Mouse (Mus musculus): ENCODE data around the gene Gsn.
A peak's percentile ranks its signal among the peaks of the same experiment; 100 is the strongest.

Gene Gsn

DNA sequence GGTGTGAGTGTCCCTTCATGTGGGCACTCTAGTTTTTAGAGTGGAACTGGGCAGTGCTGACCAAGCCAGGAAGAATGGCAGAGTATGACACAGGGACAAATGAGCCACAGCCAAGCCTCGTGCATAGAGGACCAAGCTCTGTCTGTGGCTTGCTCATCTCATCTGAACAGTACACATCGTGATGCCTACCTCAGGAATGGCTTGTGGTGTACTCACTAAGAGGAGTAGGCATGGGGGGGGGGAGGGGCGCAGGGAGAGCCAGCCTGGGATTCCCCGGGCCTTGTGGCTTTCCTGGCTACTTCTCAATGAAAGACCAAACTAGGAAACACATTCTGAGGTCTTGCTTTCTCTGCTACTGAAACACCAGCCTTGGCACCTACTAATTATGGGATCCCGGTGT lies 1.2 kb upstream of the Gsn start:
- no peak for DNase-seq (ENCODE audit: low spot score)

DNA sequence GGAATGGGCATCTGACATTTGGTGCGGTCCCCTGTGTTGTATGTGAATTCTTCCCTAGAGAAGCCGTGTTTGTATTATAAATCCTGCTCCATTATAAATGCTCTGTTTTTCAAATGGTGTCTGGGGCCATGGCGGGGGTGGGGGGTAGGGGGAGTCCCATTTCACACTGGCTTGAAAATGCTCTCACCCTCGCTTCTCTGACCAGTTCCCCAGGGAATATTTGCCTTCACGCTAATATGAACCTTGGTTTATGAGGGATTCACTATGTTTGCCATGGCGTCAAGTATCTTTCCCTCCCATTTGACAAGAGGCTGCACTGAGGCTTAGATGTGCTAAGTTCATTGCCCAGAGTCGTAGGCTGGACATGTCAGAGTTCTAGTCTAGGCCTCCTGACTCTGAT lies 718 bp upstream of the Gsn start:
- DNase-seq (ENCODE audit: low spot score), result no peak

DNA sequence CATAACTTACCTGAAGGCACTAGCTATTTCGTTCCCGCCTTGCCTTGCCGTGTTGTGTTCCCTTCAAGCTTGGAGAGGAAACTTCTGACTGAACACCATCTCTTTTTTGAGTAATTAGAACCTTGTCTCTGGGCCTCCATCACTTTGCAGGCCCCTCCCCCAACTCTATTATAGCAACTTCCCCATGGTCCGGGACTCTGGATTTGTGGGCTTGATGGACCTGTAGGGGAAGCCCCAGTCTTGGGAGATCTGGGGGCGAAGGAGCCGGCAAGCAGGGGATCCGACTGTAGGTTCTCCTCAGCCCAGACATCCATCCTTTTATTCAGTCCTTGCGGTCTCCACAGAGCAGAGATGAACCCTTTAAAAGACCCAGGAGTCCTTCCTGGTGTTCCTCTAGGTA lies 752 bp downstream of the Gsn start:
- no peak for DNase-seq (ENCODE audit: low spot score)

DNA sequence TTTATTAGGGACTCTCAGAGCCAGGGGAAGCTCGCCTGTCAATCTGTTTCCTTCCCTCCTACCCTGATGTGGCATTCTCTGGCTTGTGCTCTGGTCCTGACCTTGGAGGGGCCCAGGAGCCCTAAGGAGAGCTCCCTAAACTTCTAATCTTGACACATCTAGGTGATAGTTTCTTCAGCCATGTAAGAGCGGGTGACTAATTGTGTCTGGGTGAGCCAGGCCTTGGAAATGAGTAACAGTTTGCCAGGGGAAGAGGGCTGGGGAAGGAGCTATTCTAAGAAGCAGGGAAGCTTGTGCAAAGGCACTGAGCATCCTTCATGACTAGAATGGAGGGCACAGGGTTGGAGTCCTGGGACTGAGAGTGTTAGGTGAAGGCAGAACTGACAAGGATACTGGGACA lies 1.7 kb downstream of the Gsn start:
- no peak for DNase-seq (ENCODE audit: low spot score)

DNA sequence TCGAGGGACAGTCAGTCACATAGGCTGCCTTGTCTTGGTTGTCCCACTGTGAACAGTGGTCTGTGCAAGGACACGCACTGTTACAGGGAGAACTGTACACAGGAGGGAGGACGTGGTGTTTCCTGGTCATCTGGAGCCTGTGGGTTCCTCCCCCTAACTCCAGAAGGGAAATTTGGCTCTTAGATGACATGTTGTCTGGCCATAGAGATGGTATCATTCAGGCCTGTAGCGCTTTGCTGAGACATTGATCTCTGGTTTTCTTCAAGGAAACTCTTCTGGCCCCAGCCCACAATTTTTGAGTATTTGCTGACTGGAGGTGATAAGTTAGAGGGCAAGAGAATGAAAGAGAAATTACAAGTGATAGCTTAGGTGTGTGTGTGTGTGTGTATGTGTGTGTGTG lies 2.4 kb downstream of the Gsn start:
- DNase-seq (ENCODE audit: low spot score), result no peak

DNA sequence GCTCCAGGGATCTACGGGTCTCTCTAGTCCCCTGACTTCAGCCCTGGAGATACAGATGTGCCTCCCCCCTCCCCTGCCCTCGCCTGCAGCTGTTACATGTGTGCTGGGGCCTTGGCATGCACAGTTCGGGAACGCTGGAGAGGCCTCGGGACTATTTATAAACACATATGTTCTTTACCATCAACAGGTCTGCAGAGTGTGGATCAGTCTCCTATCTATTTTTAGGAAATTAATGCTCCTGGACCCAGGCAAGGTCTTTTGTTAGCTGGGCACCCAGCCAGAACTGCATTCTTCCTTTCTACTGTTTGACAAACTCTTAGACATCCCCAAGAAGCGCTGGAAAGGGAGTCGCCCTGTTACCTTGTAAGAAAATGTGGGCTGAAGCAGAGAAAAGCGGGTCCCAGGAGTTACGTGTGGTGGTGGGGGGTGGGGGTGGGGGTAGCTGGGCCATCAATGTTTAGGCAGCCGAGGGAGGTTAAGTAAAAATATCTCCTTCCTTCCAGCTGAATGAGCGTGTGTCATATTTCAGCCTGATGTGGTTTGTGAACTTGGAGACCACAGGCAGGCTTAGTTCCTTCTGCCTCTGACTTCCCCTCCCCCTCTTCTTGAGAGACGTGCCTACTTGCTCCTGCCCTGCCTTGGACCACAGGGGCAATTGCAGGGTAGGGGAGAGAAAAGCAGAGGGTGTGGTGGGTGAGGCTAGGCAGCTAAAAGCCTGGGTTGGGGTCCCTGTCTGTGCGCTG lies 3.3 kb downstream of the Gsn start:
- DNase-seq (ENCODE audit: low spot score), result no peak

DNA sequence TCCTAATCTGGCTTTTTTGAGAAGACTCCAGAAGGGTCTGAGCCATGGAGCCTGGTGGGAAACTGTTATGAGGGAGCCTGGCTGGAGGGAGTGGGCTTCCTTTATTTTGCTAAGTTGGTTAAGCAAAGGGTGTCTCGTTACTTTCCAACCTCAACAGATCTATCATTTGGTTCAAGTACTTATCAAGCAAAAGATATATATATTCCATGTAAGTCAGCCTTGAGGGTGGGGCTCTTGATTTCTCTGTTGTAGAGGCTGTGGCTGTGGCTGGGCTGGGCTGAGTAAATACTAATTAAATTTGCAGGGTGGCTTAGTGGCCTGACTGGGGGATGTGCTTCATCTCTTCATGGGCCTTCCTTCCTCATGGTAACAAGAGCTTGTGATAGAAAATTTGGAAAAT lies 4.1 kb downstream of the Gsn start:
- DNase-seq (ENCODE audit: low spot score), result no peak

DNA sequence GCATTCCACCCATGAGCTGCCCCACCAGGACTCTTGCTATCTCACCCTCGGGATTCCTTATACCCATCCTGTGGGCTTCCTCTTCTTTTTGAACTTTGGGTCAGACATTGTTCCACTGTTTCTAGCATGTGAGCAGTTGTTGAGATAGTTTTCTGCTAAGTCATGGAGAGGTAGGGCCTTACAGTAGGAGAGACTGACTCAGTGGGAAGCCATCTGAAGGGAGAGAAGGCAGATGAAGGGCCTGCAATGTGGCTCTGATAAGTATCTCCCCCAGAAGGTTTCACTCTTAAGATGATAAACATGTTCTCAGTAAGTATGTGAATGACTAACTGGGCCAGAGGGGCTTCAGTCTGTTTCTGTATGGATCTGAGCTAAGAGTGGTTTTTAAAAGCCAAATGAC lies 7.9 kb downstream of the Gsn start:
- DNase-seq (ENCODE audit: low spot score), result no peak

DNA sequence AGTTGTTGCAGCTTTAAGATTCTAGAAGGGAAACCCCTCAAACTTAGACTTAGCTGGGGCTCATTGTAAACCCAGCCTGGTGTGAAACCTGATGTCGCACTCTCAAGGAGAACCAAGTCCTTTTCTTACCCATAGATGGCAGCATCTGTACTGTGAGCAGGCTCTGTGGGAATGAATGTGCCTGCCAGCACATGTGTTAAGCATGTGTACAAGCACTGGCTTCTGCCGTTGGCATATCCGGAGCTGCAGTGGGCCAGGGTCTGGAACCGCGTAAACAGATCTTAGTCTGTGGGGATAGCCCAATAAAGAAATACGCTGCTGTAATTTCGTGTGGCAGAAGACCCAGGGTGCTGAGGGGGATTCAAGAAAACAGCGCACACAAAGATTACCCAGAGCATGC lies 9.1 kb downstream of the Gsn start:
- DNase-seq (ENCODE audit: low spot score), result no peak

DNA sequence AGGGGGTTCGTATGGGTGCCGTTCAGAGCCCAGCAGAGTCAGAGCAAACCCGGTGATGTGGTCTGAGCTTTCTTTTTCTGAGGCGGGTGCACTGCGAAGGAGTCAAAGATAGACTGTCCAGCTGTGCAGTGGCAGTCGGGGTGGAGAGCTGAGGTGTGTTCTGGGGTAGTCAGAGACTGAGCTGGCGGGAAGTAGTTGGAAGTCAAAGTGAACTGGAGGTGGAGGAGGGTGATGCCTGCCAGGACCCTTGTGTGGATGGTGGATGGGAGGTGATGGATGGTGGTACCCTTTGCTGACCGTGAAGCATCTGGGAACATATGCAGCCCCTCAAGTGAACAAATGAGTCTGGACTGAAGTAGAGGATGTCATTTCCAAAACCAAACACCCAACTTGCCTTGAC lies 9.6 kb downstream of the Gsn start:
- no peak for DNase-seq (ENCODE audit: low spot score)

DNA sequence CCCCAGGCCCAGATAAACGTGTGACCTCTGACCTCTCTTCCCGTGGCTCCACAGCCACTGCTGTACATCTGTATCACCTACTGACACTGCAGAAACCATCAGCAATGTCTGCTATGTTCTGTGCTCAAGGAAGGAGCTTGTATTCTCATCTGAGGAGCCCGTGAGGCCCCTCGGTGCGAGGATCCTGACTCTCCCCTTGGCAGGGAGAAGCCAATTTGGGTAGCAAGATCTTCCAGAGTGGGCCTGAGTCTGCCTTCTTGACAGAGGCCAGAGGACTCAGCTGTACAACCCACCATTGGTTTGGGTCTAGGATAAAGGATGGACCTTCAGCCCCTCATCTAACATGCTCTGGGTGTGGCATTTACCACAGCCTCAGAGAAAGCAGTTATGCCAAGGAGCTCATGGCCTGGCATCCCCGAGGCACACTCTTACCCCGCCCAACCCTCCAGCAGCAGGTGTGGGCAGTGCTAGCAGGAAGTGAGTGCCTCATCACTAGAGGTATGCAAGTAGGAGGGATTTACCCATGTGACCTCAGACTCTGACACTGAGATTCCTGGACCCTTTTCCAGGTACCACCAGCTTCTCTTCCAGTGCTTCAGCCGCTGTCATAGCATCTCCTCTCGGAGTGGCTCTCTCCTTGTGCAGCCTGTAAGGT lies 10.2 kb downstream of the Gsn start:
- no peak for DNase-seq (ENCODE audit: low spot score)

DNA sequence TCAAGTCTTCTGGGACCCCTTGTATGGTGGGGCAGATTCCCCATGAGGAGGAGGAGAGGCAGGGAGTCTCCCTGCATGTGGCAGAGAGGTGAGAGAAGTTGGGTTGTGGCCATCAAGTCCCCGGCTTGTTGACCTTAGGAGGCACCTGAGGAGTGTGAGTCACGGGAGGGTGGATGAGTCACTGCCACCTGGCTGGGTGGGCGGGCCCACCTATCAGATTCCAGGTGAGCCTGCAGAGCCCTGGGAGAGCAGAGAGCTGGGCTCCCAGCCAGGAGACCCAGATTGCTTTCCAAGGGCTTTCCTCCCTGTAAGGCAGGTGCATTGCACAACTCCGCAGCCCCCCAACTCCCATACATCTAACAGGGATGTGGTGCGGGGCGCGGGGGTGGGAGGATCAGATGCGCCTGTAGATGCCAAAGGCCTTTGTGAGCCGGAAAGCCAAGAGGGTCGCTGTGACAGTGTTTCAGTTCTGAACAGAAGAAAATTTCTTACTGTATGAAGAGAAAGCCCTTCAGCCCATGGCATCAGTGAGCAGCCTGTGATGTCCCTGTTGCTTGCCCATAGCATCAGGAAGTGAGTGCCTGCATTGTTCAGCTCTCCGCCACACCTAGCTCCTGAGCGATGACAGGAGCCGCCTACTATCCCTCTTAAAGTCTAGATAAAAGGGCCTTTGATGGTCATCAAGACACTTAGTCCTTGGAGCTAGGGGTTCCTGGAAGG lies 11.1 kb downstream of the Gsn start:
- no peak for DNase-seq (ENCODE audit: low spot score)

DNA sequence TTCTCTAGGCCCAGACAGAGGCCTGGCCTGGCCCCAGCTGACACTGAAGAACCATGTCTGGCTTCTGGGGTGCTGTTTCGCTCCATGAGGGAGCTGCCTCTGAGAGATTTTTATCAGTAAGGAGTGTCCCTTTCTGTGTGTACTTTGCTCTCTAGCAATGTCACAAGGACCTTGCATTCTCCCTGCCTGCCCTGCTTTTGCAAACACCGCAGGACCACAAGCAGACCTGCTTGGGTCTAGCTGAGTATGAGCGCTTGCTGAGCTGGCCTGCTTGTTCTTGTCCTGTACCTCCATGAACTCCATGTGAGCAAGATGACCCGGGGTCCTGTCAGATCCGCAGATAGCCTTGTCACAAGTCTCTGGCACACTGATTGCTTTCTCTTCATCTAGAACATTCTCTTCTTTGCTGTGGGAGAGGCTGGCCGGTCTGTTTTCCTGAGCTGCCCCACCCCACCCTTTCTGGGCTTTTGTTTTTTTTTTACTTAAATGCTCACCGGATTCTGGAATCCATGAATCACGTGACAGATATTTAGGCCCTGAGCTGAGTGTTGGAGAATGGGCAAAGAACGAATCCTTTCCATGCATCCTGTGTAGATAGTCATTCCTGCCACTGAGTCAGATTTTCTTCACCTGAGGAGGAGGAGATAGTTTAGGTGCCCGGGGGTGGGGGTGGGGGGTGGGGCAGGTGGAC lies 11.8 kb downstream of the Gsn start:
- DNase-seq (ENCODE audit: low spot score), result no peak

DNA sequence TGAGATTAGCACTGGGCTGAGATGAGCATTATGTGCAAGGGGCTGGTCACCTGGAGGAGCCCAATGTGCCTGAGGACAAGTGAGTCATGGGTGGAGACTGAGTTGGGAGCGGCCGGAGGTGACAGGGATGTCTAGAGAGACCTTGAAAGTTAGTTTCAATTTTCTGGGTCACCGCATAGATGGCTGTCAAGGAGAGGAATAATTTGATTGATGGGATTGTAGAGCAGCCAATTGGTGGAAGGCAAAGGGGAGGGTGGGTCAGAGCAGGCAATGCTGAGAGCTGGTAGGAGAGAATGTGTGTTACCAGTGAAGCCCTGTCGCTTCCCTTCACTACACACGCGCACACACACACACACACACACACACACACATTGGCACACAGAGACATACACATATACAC lies 13.0 kb downstream of the Gsn start:
- DNase-seq (ENCODE audit: low spot score), result no peak

DNA sequence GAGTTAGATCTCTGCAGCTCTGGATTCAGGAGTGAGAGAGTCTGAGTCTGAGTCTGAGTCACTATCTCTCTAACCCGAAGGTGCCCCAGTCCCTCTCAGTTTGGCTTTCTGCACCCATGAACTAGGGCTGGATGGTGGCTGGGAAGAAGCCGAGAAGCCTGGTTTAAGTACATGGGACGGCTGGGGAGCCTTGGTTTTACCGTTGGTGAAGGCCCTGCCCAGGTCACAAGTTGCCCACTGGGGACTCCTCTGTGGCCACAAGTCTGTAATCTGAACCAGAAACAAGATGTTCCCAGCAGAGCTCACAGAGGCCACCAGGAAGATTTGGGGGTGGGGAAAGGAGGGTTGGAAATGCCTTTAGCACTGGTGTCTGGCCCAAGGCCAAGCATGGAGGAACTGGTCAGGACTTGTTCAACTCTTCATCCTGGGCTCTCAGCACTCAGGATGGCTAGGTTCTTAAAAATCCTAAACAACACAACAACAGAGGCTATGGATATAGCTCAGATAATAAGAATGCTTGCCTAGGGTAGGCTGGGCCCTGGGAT lies 13.6 kb downstream of the Gsn start:
- no peak for DNase-seq (ENCODE audit: low spot score)

DNA sequence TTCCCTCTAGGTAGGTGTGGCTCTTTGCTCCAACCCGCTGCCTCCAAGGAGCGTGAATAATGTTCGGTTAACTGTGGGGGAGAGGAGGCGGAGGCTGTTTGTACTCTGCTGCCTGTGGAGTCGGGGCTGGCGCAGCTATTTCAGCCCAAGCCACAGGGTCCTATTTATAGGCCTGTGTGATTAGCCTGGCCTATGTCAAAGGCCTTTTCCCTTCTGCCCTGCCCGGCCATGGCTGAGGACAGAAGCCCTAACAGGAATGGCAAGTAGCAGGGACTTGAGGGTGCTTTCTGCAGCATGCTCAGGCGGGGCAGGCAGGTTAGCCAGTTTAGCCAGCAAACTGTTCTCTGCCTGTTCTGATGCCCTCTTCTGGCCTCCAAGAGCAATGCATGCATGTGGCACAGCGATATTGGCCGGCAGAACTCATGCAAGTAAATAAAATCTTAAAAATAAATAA lies 14.4 kb downstream of the Gsn start:
- DNase-seq (ENCODE audit: low spot score), result no peak

DNA sequence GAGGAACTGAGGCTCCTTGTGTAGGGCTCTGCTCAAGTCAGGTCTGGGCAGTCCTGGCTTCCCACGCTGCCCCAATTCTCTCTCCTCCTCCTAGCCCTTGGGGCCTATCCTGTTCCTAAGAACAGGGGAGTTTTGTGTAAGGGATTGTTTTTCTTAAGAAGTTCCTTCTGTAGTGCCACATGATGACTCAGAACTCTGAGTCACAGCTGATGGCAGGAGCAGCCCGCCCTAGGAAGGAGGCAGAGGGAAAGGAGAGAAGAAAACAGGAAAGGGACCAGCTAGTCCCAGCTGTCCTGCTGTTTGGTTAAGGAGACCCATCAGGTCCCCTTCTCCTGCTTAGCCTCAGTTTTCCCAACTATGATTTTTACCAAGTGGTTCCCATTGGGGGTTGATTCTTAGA lies 15.6 kb downstream of the Gsn start:
- no peak for DNase-seq (ENCODE audit: low spot score)

DNA sequence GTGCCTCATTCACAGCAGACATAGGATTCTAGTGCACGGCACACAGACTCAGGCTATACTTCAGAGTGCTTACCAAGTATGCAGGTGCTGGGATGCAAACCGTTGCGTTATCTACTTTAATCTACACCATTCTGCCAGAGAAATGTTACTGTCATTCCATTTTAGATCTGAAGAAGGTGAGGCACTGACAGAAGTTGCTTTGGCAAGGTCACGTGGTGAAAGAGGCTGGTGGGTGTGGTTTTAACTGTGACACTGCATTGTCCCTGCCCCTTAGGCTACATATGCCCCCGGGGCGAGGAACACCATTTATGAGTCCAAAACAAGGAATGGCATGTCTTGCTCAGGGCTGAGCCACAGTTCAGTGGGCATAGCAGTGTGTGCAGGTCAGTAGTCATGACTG lies 16.7 kb downstream of the Gsn start:
- no peak for DNase-seq (ENCODE audit: low spot score)

DNA sequence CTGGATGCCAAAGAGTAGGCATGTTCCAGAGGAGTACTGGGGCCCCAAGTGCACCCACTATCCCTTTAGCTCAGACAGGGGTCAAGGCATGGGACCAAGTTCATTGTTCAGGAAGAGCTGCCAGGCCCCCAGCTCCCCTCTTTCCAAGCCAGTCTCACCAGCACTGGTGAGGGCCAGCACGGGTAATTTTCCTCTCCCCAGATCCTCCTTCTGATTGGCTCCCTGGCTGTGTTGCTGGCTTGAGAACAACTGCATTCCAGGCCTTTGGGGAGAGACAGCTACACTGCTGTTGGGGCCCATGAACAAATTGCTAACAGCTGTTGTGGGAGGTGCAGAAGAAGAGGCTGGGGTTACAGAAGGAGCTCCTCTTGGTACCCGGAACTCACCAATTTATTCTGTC lies 17.4 kb downstream of the Gsn start:
- DNase-seq (ENCODE audit: low spot score), result no peak

DNA sequence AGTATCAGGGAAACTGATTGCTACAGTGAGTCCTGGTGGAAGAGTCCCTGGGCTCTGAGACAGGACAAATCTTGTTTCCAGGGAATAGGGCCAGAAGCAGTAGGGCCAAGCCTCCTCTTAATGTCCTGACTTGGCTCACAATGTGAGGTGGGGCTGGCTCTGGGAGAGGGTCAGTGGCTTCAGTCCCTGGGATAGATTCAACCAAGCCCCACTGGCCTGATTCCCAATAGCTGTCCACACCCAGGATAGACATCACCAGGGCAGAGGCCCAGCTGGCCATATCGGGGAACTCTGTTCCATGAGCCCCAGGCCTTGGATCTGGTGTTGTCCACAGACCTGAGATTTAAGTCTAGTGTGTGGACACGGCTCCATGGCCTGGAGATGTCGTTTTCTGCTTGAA lies 21.5 kb downstream of the Gsn start:
- peak; percentile 65 for DNase-seq (ENCODE audit: low spot score)

DNA sequence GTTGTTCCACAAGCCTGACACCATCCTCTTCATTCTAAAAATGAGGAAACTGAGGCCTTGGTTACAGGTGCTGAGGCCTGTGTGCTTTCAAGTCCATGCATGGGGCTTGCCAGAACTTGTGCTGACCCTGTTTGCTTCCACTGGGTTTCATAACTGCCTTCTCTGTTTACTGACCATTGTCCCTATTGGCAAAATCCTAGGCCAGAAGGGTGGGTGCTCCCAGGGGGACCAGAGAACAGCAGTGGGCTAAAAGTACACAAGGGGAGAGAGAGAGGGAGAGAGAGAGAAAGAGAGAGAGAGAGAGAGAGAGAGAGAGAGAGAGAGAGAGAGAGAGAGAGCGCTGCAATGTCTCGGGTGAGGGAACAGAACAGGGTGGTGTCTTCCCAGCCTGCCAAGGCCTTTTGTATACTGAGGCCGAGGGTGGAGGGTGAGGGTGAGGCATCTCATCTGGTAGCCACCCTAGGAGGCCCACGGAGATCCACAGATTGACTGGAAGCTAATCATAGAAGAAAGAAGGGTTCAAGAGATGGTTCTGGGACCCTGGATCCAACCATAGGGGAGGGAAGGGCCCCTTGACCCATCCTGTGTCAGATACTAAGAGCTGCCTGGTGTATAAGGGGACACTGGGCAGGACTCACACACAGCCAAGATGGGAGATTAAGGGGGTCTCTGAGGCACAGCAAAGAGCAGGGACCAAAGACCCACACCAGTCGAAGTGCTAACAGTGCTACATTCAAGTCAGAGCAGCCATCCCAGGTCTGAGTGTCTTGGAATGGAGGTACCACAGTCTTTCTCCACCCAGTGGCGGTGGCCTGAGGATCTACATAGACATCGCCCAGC lies 22.4 kb downstream of the Gsn start:
- DNase-seq (ENCODE audit: low spot score), result no peak

DNA sequence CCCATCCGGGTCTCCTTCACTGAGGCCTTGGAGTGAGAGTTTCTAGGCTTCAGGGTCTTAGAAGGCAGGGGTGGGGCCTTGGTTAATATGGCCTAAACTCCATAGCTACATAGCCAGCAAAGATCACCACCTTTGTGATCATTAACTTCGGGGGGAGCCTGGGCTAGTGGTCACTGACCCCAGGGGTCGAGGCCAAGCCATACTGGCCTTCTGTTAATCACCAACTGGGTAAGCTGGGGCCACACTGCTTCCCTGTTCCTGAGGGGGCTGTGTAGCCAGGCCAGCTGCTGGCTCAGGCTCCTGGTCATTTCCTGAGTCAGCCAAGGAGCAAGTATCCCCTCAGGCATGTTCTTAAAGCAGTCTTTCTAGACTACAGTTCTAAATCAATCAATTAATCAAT lies 23.8 kb downstream of the Gsn start:
- no peak for DNase-seq (ENCODE audit: low spot score)
